In genomic region chr5:134249245-134249649, GRCm38 (mm10) we compare ENCODE assay signal across 16 mouse cellular contexts. TPM values are rescaled to one million over a fixed set of nuclear protein-coding genes. Genes with fewer than 3 reads are reported as not detected.
A peak's percentile ranks its signal among the peaks of the same experiment; 100 is the strongest.
DNase-seq lines count a peak whose midpoint lies in the region; ATAC-seq lines count a peak whose summit lies in the region.
"Had no signal": no experiment of that assay in that cellular context is flagged by ENCODE, and none has a peak within 500 bp of the region (broad histone marks: within the 10 kb centered on the region; RNA-seq: fewer than 3 reads in every experiment).

No protein-coding gene starts in this region.

- no peak for DNase-seq in frontal cortex, postnatal 10 days (ENCODE audit: low spot score in 2 of 2)
- DNase-seq in left cerebral cortex, adult 18-20 months (ENCODE audit: low spot score in 2 of 2): peak; percentile 48 to 67
- no peak for DNase-seq in left cerebral cortex, adult 11 months (ENCODE audit: low spot score)
- peak; percentile 47 for DNase-seq in right cerebral cortex, postnatal 25 days
- DNase-seq in right cerebral cortex, postnatal 4 days: no peak
- peak; percentile 57 for DNase-seq in telencephalon, adult 2 months (ENCODE audit: low read depth, low spot score)
- no peak for DNase-seq in embryo, embryonic 10 days (ENCODE audit: low spot score)
- DNase-seq: cerebellum, adult 2 months; heart, postnatal 10 days; liver, embryonic 13.5 days; lung, embryonic 14.5 days; lung, postnatal 36 days; thymus, adult 2 months had no signal

- ATAC-seq in frontal cortex, adult (ENCODE audit: low TSS enrichment): peak; percentile 71
- ATAC-seq: forebrain, embryonic 14.5 days; intestine, embryonic 15.5 days had no signal

RNA-seq across cellular contexts. Expression of gene Ncf1, which starts 19.8 kb away (rescaled TPM):
- 1 to 10 TPM; 5.3 to 7.7 TPM for total RNA-seq in left cerebral cortex, adult 18-20 months (2021)

Comparison
In these comparisons a context has a peak if more than half of its experiments do, and no peak if none do; other contexts are left out.
1. DNase-seq: peak in left cerebral cortex, adult 18-20 months (2 of 2), right cerebral cortex, postnatal 25 days (single experiment) and telencephalon, adult 2 months (single experiment); none in frontal cortex, postnatal 10 days (0 of 2), left cerebral cortex, adult 11 months (single experiment), right cerebral cortex, postnatal 4 days (single experiment) and embryo, embryonic 10 days (single experiment).